Mouse (Mus musculus) neural tube, embryonic 11.5 days (tissue): ENCODE results near the gene Dnttip1. TPM values are rescaled to one million over a fixed set of nuclear protein-coding genes. Genes with fewer than 3 reads are reported as not detected.

Experiments
- ATAC-seq: fragments of 200-750 bp; cut with Nextera tagmentation; 2 replicates; pipeline ENCODE4 v1.8.0; 2017; ENCODE audit warnings: moderate number of reproducible peaks, mild to moderate bottlenecking, moderate TSS enrichment, moderate library complexity; ENCODE audit not compliant: insufficient read depth, low FRiP score, low TSS enrichment
- DNase-seq: peaks from one replicate; pipeline ENCODE4 v3.0.0-alpha.2; 2015; ENCODE audit warnings: low spot score
- H3K27ac ChIP-seq: fragments of 300-500 bp; sonication (generic); 2 replicates; pipeline ENCODE4 v1.5.1; 2014; ENCODE audit warnings: low read depth, mild to moderate bottlenecking, low read length
- H3K27me3 ChIP-seq: fragments of 300-500 bp; sonication (generic); 2 replicates; pipeline ENCODE4 v1.6.1; 2014; ENCODE audit warnings: mild to moderate bottlenecking, low read length, mixed read lengths; ENCODE audit not compliant: control insufficient read depth, insufficient read depth
- H3K36me3 ChIP-seq: fragments of 300-500 bp; sonication (generic); 2 replicates; pipeline ENCODE4 v1.6.1; 2014; ENCODE audit warnings: mild to moderate bottlenecking, low read length, moderate library complexity, mixed read lengths; ENCODE audit not compliant: control insufficient read depth, insufficient read depth
- H3K4me1 ChIP-seq: fragments of 300-500 bp; sonication (generic); 2 replicates; pipeline ENCODE4 v1.6.1; 2014; ENCODE audit warnings: low read length, mixed read lengths; ENCODE audit not compliant: control insufficient read depth, insufficient read depth
- H3K4me2 ChIP-seq: fragments of 300-500 bp; sonication (generic); 2 replicates; pipeline ENCODE4 v1.6.1; 2014; ENCODE audit warnings: low read depth, mild to moderate bottlenecking, moderate library complexity
- H3K4me3 ChIP-seq: fragments of 300-500 bp; sonication (generic); 2 replicates; pipeline ENCODE4 v1.5.1; 2014; ENCODE audit warnings: low read depth, low read length
- H3K9ac ChIP-seq: fragments of 300-500 bp; sonication (generic); 2 replicates; pipeline ENCODE4 v1.6.1; 2014; ENCODE audit warnings: mild to moderate bottlenecking, low read length
- H3K9me3 ChIP-seq: fragments of 300-500 bp; sonication (generic); 2 replicates; pipeline ENCODE4 v1.6.1; 2016; ENCODE audit warnings: low read length; ENCODE audit not compliant: control insufficient read depth
- WGBS: fragments of 180-500 bp; shearing (Covaris S2); extraction: QIAGEN DNeasy Blood & Tissue Kit; methylation state at CpG from one replicate; pipeline ENCODE4 v1.1.7; 2014; 5-methylcytosine and 5-hydroxymethylcytosine counted together
- polyA plus RNA-seq: library from polyadenylated mRNA; unstranded; fragments of >200 nt; fragmentation: Nextera tagmentation; extraction: Ambion mirVana; gene quantifications from 2 replicates; pipeline ENCODE4 v1.2.1, GENCODE M21; 2014

Gene Dnttip1
- polyA plus RNA-seq, 1 experiment from 2014 or later: 67.9 TPM

- 94% methylated on average over 8 of the region's 8 CpGs for WGBS
- no peaks in the 10 kb centered on the region for H3K4me1 ChIP-seq
- no peak overlapping the region for H3K27ac ChIP-seq
- no peak overlapping the region for H3K9ac ChIP-seq
- ATAC-seq (no peak), DNase-seq (no peak)
- H3K9me3 ChIP-seq: no peaks in the 10 kb centered on the region
- no peak overlapping the region for H3K4me2 ChIP-seq
- H3K27me3 ChIP-seq: no peaks in the 10 kb centered on the region
- H3K4me3 ChIP-seq: no peak overlapping the region
- peaks cover 3% of the 10 kb centered on the region for H3K36me3 ChIP-seq
Observed at GRCm38 (mm10) chr2:164815821-164816220, 70.0 kb downstream of the Dnttip1 start.

GRCm38 (mm10) chr2:164817206-164817605 lies 71.4 kb downstream of the Dnttip1 start:
- no peak for DNase-seq
- Histone ChIP-seq H3K27me3 (no peaks in the 10 kb centered on the region), H3K36me3 (peaks cover 3% of the 10 kb centered on the region), H3K4me2 (no peak overlapping the region), H3K9ac (no peak overlapping the region), H3K4me3 (no peak overlapping the region), H3K9me3 (no peaks in the 10 kb centered on the region), H3K27ac (no peak overlapping the region), H3K4me1 (peaks cover 2% of the 10 kb centered on the region; the same call in 1 of the 2 replicates)
- no peak for ATAC-seq
- 88% methylated on average over 6 of the region's 6 CpGs for whole genome bisulfite sequencing

- Histone ChIP-seq H3K27ac (no peak overlapping the region), H3K27me3 (no peaks in the 10 kb centered on the region), H3K4me3 (no peak overlapping the region), H3K4me2 (no peak overlapping the region), H3K9ac (no peak overlapping the region), H3K4me1 (peaks cover 5% of the 10 kb centered on the region; the same call in 1 of the 2 replicates), H3K36me3 (peaks cover 3% of the 10 kb centered on the region), H3K9me3 (no peaks in the 10 kb centered on the region)
- DNase-seq (peak; percentile 34), ATAC-seq (no peak)
- 61% methylated on average over 5 of the region's 5 CpGs for WGBS
Observed at GRCm38 (mm10) chr2:164817703-164818102, 71.9 kb downstream of the Dnttip1 start.

Other genes with a start within 250 kb of the Dnttip1 start
- 55.0 and 57.4 TPM in 2 replicates for gene Pigt, start 248.5 kb upstream of the Dnttip1 start, polyA plus RNA-seq
- gene Wfdc2, start 183.6 kb upstream of the Dnttip1 start, polyA plus RNA-seq: 8.4 and 13.8 TPM in 2 replicates
- not detected in 2 replicates for gene Spint3, start 172.5 kb upstream of the Dnttip1 start, polyA plus RNA-seq
- not detected in 2 replicates for gene Wfdc6a, start 160.5 kb upstream of the Dnttip1 start, polyA plus RNA-seq
- not detected in 2 replicates for gene Eppin, start 152.4 kb upstream of the Dnttip1 start, polyA plus RNA-seq
- gene Wfdc6b, start 132.5 kb upstream of the Dnttip1 start, polyA plus RNA-seq: not detected in 2 replicates
- not detected in 2 replicates for gene Wfdc8, start 132.4 kb upstream of the Dnttip1 start, polyA plus RNA-seq
- gene Wfdc16, start 107.2 kb upstream of the Dnttip1 start, polyA plus RNA-seq: not detected in 2 replicates
- not detected in 2 replicates for gene Wfdc10, start 89.9 kb upstream of the Dnttip1 start, polyA plus RNA-seq
- gene Wfdc9, start 89.4 kb upstream of the Dnttip1 start, polyA plus RNA-seq: not detected in 2 replicates
- not detected in 2 replicates for gene Wfdc11, start 71.9 kb upstream of the Dnttip1 start, polyA plus RNA-seq
- gene Wfdc13, start 60.9 kb upstream of the Dnttip1 start, polyA plus RNA-seq: 0.30 TPM in 1 of 2 replicates, not detected in the other
- not detected in 2 replicates for gene Spint4, start 47.5 kb upstream of the Dnttip1 start, polyA plus RNA-seq
- gene Spint5, start 30.7 kb upstream of the Dnttip1 start, polyA plus RNA-seq: not detected in 2 replicates
- gene Wfdc3, start 52 bp upstream of the Dnttip1 start, polyA plus RNA-seq: 0.13 and 1.4 TPM in 2 replicates
- gene Ube2c, start 23.9 kb downstream of the Dnttip1 start, polyA plus RNA-seq: 449 and 453 TPM in 2 replicates
- gene Tnnc2, start 34.0 kb downstream of the Dnttip1 start, polyA plus RNA-seq: 43.2 and 55.4 TPM in 2 replicates
- 11.2 and 14.1 TPM in 2 replicates for gene Snx21, start 39.8 kb downstream of the Dnttip1 start, polyA plus RNA-seq
- gene Acot8, start 58.9 kb downstream of the Dnttip1 start, polyA plus RNA-seq: 15.1 TPM in 2 replicates
- gene Zswim3, start 59.1 kb downstream of the Dnttip1 start, polyA plus RNA-seq: 12.9 and 14.0 TPM in 2 replicates
- gene Zswim1, start 76.7 kb downstream of the Dnttip1 start, polyA plus RNA-seq: 22.9 and 23.2 TPM in 2 replicates
- not detected in 2 replicates for gene Spata25, start 82.6 kb downstream of the Dnttip1 start, polyA plus RNA-seq
- gene Ctsa, start 86.9 kb downstream of the Dnttip1 start, polyA plus RNA-seq: 87.9 and 88.6 TPM in 2 replicates
- 3.8 and 4.8 TPM in 2 replicates for gene Neurl2, start 87.5 kb downstream of the Dnttip1 start, polyA plus RNA-seq
- 58.4 and 58.9 TPM in 2 replicates for gene Pltp, start 111.7 kb downstream of the Dnttip1 start, polyA plus RNA-seq
- 68.0 and 76.6 TPM in 2 replicates for gene Pcif1, start 133.3 kb downstream of the Dnttip1 start, polyA plus RNA-seq
- gene Zfp335, start 165.8 kb downstream of the Dnttip1 start, polyA plus RNA-seq: 13.9 and 15.4 TPM in 2 replicates
- gene Mmp9, start 194.8 kb downstream of the Dnttip1 start, polyA plus RNA-seq: 1.2 and 2.1 TPM in 2 replicates
- 6.0 and 6.5 TPM in 2 replicates for gene Slc12a5, start 214.8 kb downstream of the Dnttip1 start, polyA plus RNA-seq